Mouse (Mus musculus) layer of hippocampus, adult 2 months (tissue): ENCODE measurements around the gene Als2cr12. TPM values are rescaled to one million over a fixed set of nuclear protein-coding genes. Genes with fewer than 3 reads are reported as not detected.
"Not testable (repeated sequence)": the region's sequence is repeated elsewhere in the genome, so short reads cannot be mapped to it uniquely, and the experiment has no call there.

Experiments
- DNase-seq, 2 experiments: peaks; one replicate each; pipeline ENCODE4 v3.0.0; 2022; ENCODE audit warnings: low spot score in 2 of 2
- H3K27ac ChIP-seq: fragments of 200-600 bp; 2 replicates; pipeline ENCODE4 v1.8.1; 2022
- H3K4me3 ChIP-seq: fragments of 200-600 bp; 2 replicates; pipeline ENCODE4 v1.8.1; 2022; ENCODE audit warnings: mild to moderate bottlenecking
- CTCF ChIP-seq: fragments of 200-600 bp; conservative IDR thresholded peaks from 2 replicates; pipeline ENCODE4 v1.8.1; 2022; ENCODE audit warnings: antibody characterized with exemption, mild to moderate bottlenecking, moderate library complexity
- long read RNA-seq, 2 experiments: library from polyadenylated mRNA; stranded (forward); transcript quantifications; one replicate each; pipeline ENCODE4 v2.0.0; 2021; ENCODE audit warnings: borderline mapping rate in 2 of 2
- total RNA-seq, 2 experiments: library from RNA; stranded (reverse); gene quantifications; 2 replicates each; pipeline ENCODE4 v1.2.3; 2021

Als2cr12 gene
- not detected for total RNA-seq
- long read RNA-seq, experiment 1, partial matches to known transcripts: 0 of 2 reads
- long read RNA-seq, experiment 1, other reads (novel, unspliced or antisense): 2 of 2 reads
- long read RNA-seq, experiment 2, partial matches to known transcripts: 0 of 2 reads
- long read RNA-seq, experiment 2, other reads (novel, unspliced or antisense): 2 of 2 reads

- H3K27ac ChIP-seq, DNase-seq: not testable (repeated sequence)
These were observed at the start of gene Als2cr12 for GRCm38 (mm10) chr1:58695810-58696209. Als2cr12 (minus strand) TSS chr1:58695989.

GRCm38 (mm10) chr1:58744645-58745044, 48.9 kb upstream of the Als2cr12 start:
- H3K4me3 ChIP-seq: no peak overlapping the region
- no peak for TF ChIP-seq CTCF
- DNase-seq: no peak
- H3K27ac ChIP-seq: peak overlapping the region; percentile 4; the same call in 1 of the 2 replicates

More at GRCm38 (mm10) chr1:58695810-58696209, at the start of gene Als2cr12:
- not testable (repeated sequence) for H3K4me3 ChIP-seq

- no peak for DNase-seq
- peak overlapping the region; percentile 65 for H3K27ac ChIP-seq
- no peak for TF ChIP-seq CTCF
- H3K4me3 ChIP-seq: no peak overlapping the region
These were observed 47.5 kb upstream of the Als2cr12 start for GRCm38 (mm10) chr1:58743252-58743651.

GRCm38 (mm10) chr1:58742571-58743021, 46.8 kb upstream of the Als2cr12 start:
- TF ChIP-seq CTCF: no peak
- no peak for DNase-seq
- Histone ChIP-seq H3K4me3 (no peak overlapping the region), H3K27ac (peak overlapping the region; percentile 65)

GRCm38 (mm10) chr1:58739529-58739928, 43.7 kb upstream of the Als2cr12 start:
- Histone ChIP-seq H3K27ac (peak overlapping the region; percentile 87), H3K4me3 (no peak overlapping the region)
- peak; percentile 61 to 86 for DNase-seq
- no peak for TF ChIP-seq CTCF

GRCm38 (mm10) chr1:58736968-58737367, 41.2 kb upstream of the Als2cr12 start:
- Histone ChIP-seq H3K27ac (peak overlapping the region; percentile 91), H3K4me3 (no peak overlapping the region)
- no peak for TF ChIP-seq CTCF
- peak; percentile 59 to 74 for DNase-seq

- no peak for TF ChIP-seq CTCF
- Histone ChIP-seq H3K4me3 (no peak overlapping the region), H3K27ac (peak overlapping the region; percentile 91)
- no peak for DNase-seq
These were observed 40.2 kb upstream of the Als2cr12 start for GRCm38 (mm10) chr1:58735962-58736361.

GRCm38 (mm10) chr1:58734043-58734920, 38.5 kb upstream of the Als2cr12 start:
- H3K4me3 ChIP-seq: no peak overlapping the region
- no peak for DNase-seq
- H3K27ac ChIP-seq: 0 out of 2 replicates have a peak overlapping the region, but pooled peaks have one; percentile 7
- TF ChIP-seq CTCF: no peak

GRCm38 (mm10) chr1:58733636-58734035, 37.8 kb upstream of the Als2cr12 start:
- TF ChIP-seq CTCF: no peak
- 0 out of 2 replicates have a peak overlapping the region, but pooled peaks have one; percentile 7 for H3K27ac ChIP-seq
- H3K4me3 ChIP-seq: no peak overlapping the region
- no peak for DNase-seq

GRCm38 (mm10) chr1:58728590-58728868, 32.7 kb upstream of the Als2cr12 start:
- DNase-seq: no peak
- H3K4me3 ChIP-seq: no peak overlapping the region
- no peak overlapping the region for H3K27ac ChIP-seq
- no peak for TF ChIP-seq CTCF

- TF ChIP-seq CTCF: no peak
- DNase-seq: no peak
- Histone ChIP-seq H3K4me3 (no peak overlapping the region), H3K27ac (peak overlapping the region; percentile 32; the same call in 1 of the 2 replicates)
These were observed 32.2 kb upstream of the Als2cr12 start for GRCm38 (mm10) chr1:58727747-58728589.

GRCm38 (mm10) chr1:58727019-58727746, 31.4 kb upstream of the Als2cr12 start:
- TF ChIP-seq CTCF: 0 out of 2 replicates have a peak, but pooled peaks have one; percentile 14
- H3K27ac ChIP-seq: peak overlapping the region; percentile 32; the same call in 1 of the 2 replicates
- H3K4me3 ChIP-seq: no peak overlapping the region
- no peak for DNase-seq
